Mouse (Mus musculus) ovary, postnatal 36 days (tissue): Measurements from ENCODE around the gene Garem2.

ENCODE experiments used
- DNase-seq: peaks from one replicate; pipeline ENCODE4 v3.0.0; 2022; ENCODE audit warnings: low spot score, mixed read lengths

Garem2 gene

GRCm38 (mm10) chr5:30153222-30153621 lies 48.3 kb downstream of the Garem2 start:
- DNase-seq: no peak

- no peak for DNase-seq
These were observed 49.1 kb downstream of the Garem2 start for GRCm38 (mm10) chr5:30154013-30154412.

GRCm38 (mm10) chr5:30154474-30155394 lies 49.8 kb downstream of the Garem2 start, which contains the start of the genes Hadha and Hadhb:
Hadha (minus strand) TSS chr5:30155162.
Hadhb (plus strand) TSS chr5:30155248.
- DNase-seq: peak; percentile 95

GRCm38 (mm10) chr5:30155395-30155792 lies 50.4 kb downstream of the Garem2 start:
- DNase-seq: no peak

GRCm38 (mm10) chr5:30155821-30156629 lies 51.1 kb downstream of the Garem2 start:
- DNase-seq: no peak

GRCm38 (mm10) chr5:30159601-30160000 lies 54.6 kb downstream of the Garem2 start:
- DNase-seq: no peak

- no peak for DNase-seq
These were observed 56.9 kb downstream of the Garem2 start for GRCm38 (mm10) chr5:30161836-30162235.

- no peak for DNase-seq
These were observed 57.4 kb downstream of the Garem2 start for GRCm38 (mm10) chr5:30162339-30162738.

- no peak for DNase-seq
These were observed 60.4 kb downstream of the Garem2 start for GRCm38 (mm10) chr5:30165234-30165946.
